Mouse (Mus musculus) megakaryocyte, embryonic 14.5 days (primary cell): ENCODE measurements around the gene Wdr95. TPM values are rescaled to one million over a fixed set of nuclear protein-coding genes. Genes with fewer than 3 reads are reported as not detected.

Experiments
- H3K27me3 ChIP-seq: replicated peaks from 2 replicates; pipeline ENCODE3; 2012; ENCODE audit warnings: inconsistent platforms
- H3K36me3 ChIP-seq: replicated peaks from 2 replicates; pipeline ENCODE3; 2012; ENCODE audit warnings: low read length, inconsistent platforms, mixed read lengths
- H3K4me1 ChIP-seq: 2 replicates; pipeline ENCODE4 v1.6.1; 2012; ENCODE audit warnings: inconsistent platforms
- H3K4me3 ChIP-seq: replicated peaks from 2 replicates; pipeline ENCODE3; 2012; ENCODE audit warnings: moderate library complexity, mild to moderate bottlenecking, inconsistent platforms
- H3K9me3 ChIP-seq: 2 replicates; pipeline ENCODE4 v1.6.1; 2012; ENCODE audit warnings: inconsistent platforms
- FLI1 ChIP-seq: IDR thresholded peaks from 2 replicates; pipeline ENCODE4 v1.6.1; 2012; ENCODE audit warnings: low read length, inconsistent platforms, mixed read lengths
- GATA1 ChIP-seq: IDR thresholded peaks from 3 replicates; pipeline ENCODE4 v1.6.1; 2012; ENCODE audit warnings: mixed read lengths, low read length, inconsistent platforms, borderline replicate concordance
- polyA plus RNA-seq: library from polyadenylated mRNA; stranded (reverse); fragments of >175 nt; gene quantifications from 2 replicates; pipeline ENCODE4 v1.2.3, GENCODE M21; 2012; ENCODE audit warnings: low replicate concordance; ENCODE audit not compliant: insufficient read depth

Wdr95 gene
- polyA plus RNA-seq = not detected in 2 replicates

DNA sequence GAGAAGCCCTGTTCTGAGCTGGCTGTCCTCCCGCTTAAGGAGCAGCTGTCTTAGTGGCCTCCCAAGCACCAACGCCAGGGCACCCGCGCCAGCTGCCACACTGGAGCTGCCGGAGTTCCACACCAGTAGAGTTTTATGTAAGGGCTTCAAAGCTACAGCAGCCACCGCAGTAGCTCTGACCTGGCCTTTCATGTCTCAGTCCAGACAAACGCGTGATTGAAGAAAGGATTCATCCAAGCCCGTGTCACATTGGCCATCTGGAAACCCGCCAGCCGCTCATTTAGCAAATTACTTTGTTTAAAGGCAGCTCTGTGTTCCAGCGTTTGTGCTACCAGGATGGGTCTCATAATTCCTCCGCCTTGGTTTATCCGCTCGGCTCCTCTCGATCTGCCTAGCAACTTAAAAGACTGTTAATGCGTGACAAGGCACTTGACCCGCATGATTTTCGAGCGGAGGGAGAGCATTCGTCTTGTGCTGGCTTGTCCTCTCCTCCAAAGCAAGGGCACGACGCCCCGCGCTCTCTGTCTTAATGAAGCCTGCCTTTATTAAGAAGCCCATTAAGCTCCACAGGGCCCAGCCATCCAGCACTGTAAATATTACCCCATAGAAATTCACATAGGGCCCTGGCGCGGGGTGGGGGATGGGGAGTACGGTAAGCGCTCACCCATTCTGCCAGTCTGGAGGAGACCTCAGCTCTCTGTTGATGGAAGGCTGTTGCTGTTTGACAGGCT lies at the start of gene Wdr95:
Wdr95 (plus strand) TSS at position 681 of the 731 bp plus-strand sequence.
- no peak for TF ChIP-seq GATA1
- TF ChIP-seq FLI1 = no peak
- Histone ChIP-seq H3K36me3 (no peaks in the 10 kb centered on the region), H3K27me3 (peaks cover 14% of the 10 kb centered on the region), H3K4me1 (peaks cover 28% of the 10 kb centered on the region), H3K9me3 (no peaks in the 10 kb centered on the region), H3K4me3 (no peak within 1 kb of the TSS)

GRCm38 (mm10) chr5:149481920-149482319 lies 46.6 kb upstream of the Wdr95 start:
- Histone ChIP-seq H3K27me3 (peaks cover 2% of the 10 kb centered on the region), H3K4me3 (no peak overlapping the region), H3K36me3 (no peaks in the 10 kb centered on the region), H3K4me1 (no peaks in the 10 kb centered on the region), H3K9me3 (peaks cover 18% of the 10 kb centered on the region)
- no peak for TF ChIP-seq FLI1
- TF ChIP-seq GATA1 = no peak

DNA sequence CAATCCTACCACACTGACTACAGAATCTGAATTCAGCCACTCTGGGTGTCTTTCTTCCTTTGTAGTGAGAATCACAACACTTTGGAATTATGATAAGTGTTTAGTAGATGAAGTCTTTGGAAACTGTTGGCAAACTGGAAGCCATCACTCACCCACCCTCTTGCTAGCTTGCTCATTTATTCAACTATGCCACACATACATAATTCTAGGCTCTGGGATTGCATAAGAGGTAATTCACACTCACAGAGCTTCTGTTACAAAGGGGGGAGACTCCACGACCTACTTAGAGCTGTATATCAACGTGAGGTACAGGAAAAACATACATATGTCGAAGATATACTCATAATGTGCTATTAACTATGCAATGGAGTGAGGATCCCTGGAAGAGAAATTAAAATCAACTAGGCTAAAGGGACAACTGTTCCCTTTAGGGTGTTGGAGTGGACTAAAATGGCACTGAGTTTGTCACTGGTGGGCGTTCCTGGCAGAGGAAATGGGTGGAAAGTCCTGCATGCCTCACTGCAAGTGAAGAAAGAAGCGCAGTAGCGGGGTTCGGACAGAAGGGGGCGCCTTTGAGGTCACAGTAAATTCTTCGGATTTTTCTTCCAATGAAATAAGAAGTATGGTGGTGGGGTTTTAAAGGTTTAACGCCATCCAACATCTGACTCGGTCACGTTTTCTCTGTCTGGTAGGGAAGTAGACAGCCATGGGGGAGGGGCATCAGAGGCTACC lies 45.0 kb upstream of the Wdr95 start:
- no peaks in the 10 kb centered on the region for H3K4me1 ChIP-seq
- TF ChIP-seq FLI1 = no peak
- no peak for TF ChIP-seq GATA1
- H3K36me3 ChIP-seq = no peaks in the 10 kb centered on the region
- peaks cover 10% of the 10 kb centered on the region for H3K9me3 ChIP-seq
- peaks cover 2% of the 10 kb centered on the region for H3K27me3 ChIP-seq
- H3K4me3 ChIP-seq = no peak overlapping the region

DNA sequence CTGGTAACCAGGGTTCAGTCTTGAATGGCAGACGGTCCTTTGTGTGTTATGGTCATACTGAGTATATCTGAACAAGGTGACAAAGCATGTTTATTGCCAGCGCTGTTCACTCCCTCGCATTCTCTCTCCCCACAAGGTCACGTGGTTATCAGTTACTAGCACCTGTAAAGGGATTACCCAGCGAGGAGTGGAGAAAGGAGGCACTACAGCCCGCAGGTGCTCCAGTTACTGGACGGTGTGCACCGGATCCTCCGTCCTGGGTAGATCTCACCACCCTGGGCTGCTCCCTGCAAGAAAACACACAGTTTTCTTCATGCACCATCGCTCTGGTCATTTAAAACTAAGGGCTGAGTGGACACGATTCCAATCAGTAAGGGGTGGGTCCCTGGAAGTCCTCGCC lies 44.2 kb upstream of the Wdr95 start:
- Histone ChIP-seq H3K4me1 (no peaks in the 10 kb centered on the region), H3K9me3 (peaks cover 15% of the 10 kb centered on the region), H3K36me3 (no peaks in the 10 kb centered on the region), H3K27me3 (peaks cover 4% of the 10 kb centered on the region), H3K4me3 (no peak overlapping the region)
- TF ChIP-seq FLI1 (no peak), GATA1 (no peak)

- no peak overlapping the region for H3K4me3 ChIP-seq
- no peaks in the 10 kb centered on the region for H3K36me3 ChIP-seq
- peaks cover 4% of the 10 kb centered on the region for H3K27me3 ChIP-seq
- TF ChIP-seq GATA1 = no peak
- peaks cover 21% of the 10 kb centered on the region for H3K9me3 ChIP-seq
- no peaks in the 10 kb centered on the region for H3K4me1 ChIP-seq
Observed at GRCm38 (mm10) chr5:149485447-149485846, 43.0 kb upstream of the Wdr95 start.

GRCm38 (mm10) chr5:149488360-149489021 lies 40.0 kb upstream of the Wdr95 start:
- no peak for TF ChIP-seq FLI1
- TF ChIP-seq GATA1 = no peak
- Histone ChIP-seq H3K9me3 (peaks cover 38% of the 10 kb centered on the region), H3K4me1 (no peaks in the 10 kb centered on the region), H3K36me3 (no peaks in the 10 kb centered on the region), H3K4me3 (no peak overlapping the region), H3K27me3 (peaks cover 4% of the 10 kb centered on the region)

- no peak overlapping the region for H3K4me3 ChIP-seq
- peaks cover 4% of the 10 kb centered on the region for H3K27me3 ChIP-seq
- H3K9me3 ChIP-seq = peaks cover 42% of the 10 kb centered on the region
- no peaks in the 10 kb centered on the region for H3K36me3 ChIP-seq
- no peaks in the 10 kb centered on the region for H3K4me1 ChIP-seq
- no peak for TF ChIP-seq GATA1
- no peak for TF ChIP-seq FLI1
Observed at GRCm38 (mm10) chr5:149489136-149489535, 39.3 kb upstream of the Wdr95 start.

GRCm38 (mm10) chr5:149490275-149490674 lies 38.2 kb upstream of the Wdr95 start:
- Histone ChIP-seq H3K36me3 (no peaks in the 10 kb centered on the region), H3K4me1 (no peaks in the 10 kb centered on the region), H3K27me3 (peaks cover 2% of the 10 kb centered on the region), H3K4me3 (no peak overlapping the region), H3K9me3 (peaks cover 42% of the 10 kb centered on the region)
- TF ChIP-seq GATA1 = no peak
- TF ChIP-seq FLI1 = no peak

GRCm38 (mm10) chr5:149495655-149496054 lies 32.8 kb upstream of the Wdr95 start:
- TF ChIP-seq GATA1 = no peak
- no peak for TF ChIP-seq FLI1
- peaks cover 1% of the 10 kb centered on the region for H3K27me3 ChIP-seq
- H3K4me3 ChIP-seq = no peak overlapping the region

DNA sequence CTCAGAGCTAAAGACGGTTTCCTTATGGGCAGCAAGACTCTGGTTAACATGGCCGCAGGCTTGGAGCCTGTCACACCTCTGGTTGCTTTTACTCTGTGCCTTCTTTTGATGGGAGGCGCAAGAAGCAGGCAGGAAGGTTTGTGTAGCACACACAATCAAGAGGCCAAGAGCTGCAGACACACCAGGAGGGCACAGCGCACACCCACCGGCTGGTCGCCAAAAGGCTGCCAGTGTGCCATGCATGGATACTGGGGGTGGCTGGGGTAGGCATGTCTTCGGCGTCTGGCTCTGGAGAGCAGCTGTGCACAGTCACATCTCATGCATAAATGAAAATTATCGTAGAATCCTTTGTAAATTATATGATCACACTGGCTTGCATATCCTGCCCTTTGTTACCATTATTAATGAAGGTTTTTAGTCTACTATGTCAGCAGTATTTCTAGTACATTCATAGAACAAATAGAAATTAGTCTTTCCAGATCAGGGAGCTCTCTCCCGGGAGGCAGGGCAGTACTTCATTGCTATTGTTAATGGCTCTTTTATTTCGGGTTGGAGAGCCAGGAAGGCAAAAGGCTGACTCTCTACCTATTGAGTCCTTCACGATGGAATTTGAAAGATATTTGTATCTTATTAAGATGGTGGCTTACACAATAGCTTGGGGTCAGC lies 31.9 kb upstream of the Wdr95 start:
- TF ChIP-seq GATA1 (no peak), FLI1 (no peak)
- Histone ChIP-seq H3K9me3 (peaks cover 32% of the 10 kb centered on the region), H3K4me3 (no peak overlapping the region), H3K4me1 (no peaks in the 10 kb centered on the region), H3K27me3 (peaks cover 1% of the 10 kb centered on the region), H3K36me3 (no peaks in the 10 kb centered on the region)

More at GRCm38 (mm10) chr5:149495655-149496054, 32.8 kb upstream of the Wdr95 start:
- peaks cover 35% of the 10 kb centered on the region for H3K9me3 ChIP-seq
- H3K36me3 ChIP-seq = no peaks in the 10 kb centered on the region
- no peaks in the 10 kb centered on the region for H3K4me1 ChIP-seq
